Mouse (Mus musculus): ENCODE measurements at regions not wholly inside any gene's neighbourhood (a gene's known extent, or its start where the extent isn't known, plus 50 kb on each side); places are given as distances from the start of the nearest gene placed in this dataset.

DNA sequence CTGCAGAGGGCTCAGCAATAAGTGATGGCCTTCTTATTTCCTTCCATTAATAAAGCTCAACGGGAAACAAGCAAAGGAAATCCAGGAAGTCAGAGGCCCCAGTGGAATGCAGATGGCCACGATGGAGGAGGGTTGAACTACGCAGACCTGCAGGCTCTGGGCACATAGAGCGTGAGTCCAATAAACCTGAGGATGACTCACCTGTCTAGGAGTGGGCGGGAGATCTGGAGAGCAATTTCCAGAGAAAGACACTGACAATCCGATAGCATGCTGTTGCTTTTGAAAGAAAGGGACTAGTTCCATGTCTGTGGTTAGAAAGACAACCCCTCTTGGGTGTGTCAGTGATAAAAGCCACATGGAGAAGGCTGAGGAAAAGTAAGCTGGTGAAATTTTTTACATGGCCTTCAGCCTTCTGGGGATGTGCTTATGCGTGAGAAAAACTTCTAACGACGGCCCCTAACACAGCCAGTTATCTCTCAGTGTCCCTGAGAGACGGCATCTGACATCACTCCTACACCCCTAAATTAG is 181.3 kb downstream of the Cand1 start:
- DNase-seq (ENCODE audit: extremely low spot score in 1 of 2, low spot score in 1 of 2): no peak

DNA sequence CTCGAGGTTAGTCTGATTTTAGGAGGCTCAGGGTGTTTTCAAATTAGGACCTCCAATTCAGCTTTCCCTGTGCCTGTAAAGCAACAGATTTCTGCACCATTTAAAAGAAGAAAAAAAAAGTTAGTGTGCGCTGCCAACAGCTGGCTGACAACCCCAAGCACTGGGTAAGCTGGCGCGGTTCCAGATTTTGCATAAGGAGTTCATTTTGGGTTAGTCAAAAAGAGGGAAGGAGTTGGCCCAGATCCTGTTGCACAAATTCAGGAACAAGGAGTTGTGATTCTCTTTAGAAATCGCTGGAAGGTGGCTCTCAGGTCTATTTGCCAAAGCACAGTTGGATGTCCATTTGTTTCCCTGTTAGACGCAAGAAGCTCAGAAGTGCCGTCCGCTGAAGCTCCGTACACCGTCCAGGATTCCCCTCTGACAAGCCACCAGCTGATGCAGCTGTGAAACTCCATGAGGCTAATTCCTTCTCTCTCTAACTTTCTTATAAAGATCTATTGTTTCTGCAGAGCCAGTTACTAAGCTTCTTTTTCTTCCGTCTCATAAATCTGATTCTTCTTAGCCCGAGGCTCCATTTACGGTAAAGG is 184.6 kb downstream of the Cand1 start:
- DNase-seq (ENCODE audit: extremely low spot score in 1 of 2, low spot score in 1 of 2): peak; percentile 56 to 82

- no peak for DNase-seq (ENCODE audit: extremely low spot score in 1 of 2, low spot score in 1 of 2)
Observed at GRCm38 (mm10) chr10:119054191-119055175, 184.5 kb upstream of the Dyrk2 start.

GRCm38 (mm10) chr10:119052441-119053041 is 182.5 kb upstream of the Dyrk2 start:
- no peak for DNase-seq (ENCODE audit: extremely low spot score in 1 of 2, low spot score in 1 of 2)

- DNase-seq (ENCODE audit: extremely low spot score in 1 of 2, low spot score in 1 of 2): no peak
Observed at GRCm38 (mm10) chr10:119051598-119051997, 181.6 kb upstream of the Dyrk2 start.

GRCm38 (mm10) chr10:119050017-119050685 is 180.1 kb upstream of the Dyrk2 start:
- no peak for DNase-seq (ENCODE audit: extremely low spot score in 1 of 2, low spot score in 1 of 2)

DNA sequence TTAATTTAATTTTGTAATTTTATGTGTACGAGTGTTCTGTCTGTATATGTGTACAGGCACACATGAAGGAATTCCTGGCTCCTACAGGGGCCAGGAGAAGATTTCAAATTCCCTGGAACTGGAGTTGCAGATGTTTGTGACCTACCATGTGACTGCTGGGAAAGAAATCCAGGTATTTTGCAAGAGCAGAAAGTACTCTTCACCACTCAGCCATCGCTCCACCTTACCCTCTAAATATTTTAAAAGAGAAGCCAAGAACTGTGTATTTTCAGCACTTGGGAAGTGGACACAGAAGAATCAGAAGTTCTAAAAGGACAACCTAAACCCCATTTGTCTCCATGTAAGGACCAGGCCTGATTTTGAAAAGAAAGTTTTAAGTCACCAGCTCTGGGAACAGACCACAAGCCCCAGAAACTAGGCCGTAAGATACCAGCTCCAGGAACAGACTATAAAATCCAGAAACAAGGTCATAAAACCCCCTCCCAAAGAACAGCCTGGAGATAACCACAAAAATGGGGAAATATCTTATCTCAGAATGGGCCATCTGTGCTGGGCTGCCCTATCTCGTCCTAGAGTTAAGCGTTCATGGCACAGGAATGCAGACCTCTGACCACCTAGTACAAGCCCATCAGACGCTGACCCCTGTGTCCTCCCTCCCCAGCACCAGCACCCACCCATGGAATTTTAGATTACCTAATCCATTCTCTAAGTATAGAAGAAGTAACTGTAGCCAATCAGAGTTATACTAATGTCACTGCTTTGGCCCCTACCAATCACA is 178.8 kb upstream of the Dyrk2 start:
- no peak for DNase-seq (ENCODE audit: extremely low spot score in 1 of 2, low spot score in 1 of 2)

- no peak for DNase-seq (ENCODE audit: extremely low spot score in 1 of 2, low spot score in 1 of 2)
Observed at GRCm38 (mm10) chr10:119045059-119045458, 175.1 kb upstream of the Dyrk2 start.

- DNase-seq (ENCODE audit: extremely low spot score in 1 of 2, low spot score in 1 of 2): no peak
Observed at GRCm38 (mm10) chr10:119043069-119043468, 173.1 kb upstream of the Dyrk2 start.

DNA sequence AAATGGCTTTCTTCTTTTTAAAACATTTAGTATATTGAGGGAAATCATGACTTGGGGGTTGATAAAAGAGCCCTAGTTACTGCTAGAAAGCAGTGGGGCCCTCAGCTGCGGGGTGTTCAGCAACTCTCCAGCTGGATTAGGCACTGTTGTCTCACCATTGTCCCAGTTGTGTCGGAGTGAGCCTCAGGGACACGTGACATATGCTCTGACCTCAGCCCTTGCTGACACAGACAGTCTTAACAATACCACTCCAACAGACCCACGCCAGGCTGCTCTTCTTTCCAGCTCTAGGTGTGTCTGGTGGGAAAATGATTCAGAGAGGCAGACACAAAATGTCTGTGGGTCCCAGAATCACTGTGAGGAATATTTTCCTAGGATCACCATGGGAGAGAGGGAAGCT is 170.2 kb upstream of the Dyrk2 start:
- no peak for DNase-seq (ENCODE audit: extremely low spot score in 1 of 2, low spot score in 1 of 2)

GRCm38 (mm10) chr10:119039732-119040131 is 169.7 kb upstream of the Dyrk2 start:
- DNase-seq (ENCODE audit: extremely low spot score in 1 of 2, low spot score in 1 of 2): no peak

DNA sequence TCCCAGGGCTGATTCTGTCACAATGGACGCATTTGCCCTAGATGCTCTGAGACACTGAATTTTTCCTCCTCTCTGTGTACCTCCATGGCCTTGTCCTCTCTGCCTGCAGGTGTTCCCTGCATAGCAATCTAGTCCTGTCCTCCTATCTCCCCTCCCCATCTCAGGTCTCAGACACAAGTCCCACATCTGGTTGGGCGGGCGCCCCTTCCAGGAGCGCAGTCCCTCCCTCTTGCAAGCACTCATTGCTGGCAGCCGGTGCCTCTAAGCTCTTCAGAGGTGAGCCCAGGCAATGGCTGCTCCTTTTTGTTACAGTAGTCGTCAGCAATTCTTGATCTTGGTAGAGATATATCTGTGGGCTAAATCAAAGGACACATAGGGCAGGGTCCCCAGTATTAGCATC is 169.0 kb upstream of the Dyrk2 start:
- no peak for DNase-seq (ENCODE audit: extremely low spot score in 1 of 2, low spot score in 1 of 2)

DNA sequence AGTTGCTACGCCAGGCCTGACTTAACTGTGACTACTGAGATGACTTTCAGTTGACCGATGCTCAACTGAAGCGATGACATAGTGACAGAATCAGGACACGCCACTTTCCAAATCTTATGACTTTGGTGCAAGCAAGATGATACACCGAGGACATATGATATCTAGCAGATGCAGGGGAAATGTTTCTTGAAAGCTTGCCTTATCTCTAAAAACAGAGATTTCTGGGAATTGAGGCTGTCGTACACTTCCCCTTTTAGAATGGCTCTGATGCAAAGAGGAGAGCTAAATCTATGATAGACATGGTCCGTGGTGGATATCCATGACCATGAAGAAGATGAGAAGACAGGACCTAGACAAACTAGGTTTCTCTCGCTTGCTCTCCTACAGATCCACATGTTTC is 167.8 kb upstream of the Dyrk2 start:
- no peak for DNase-seq (ENCODE audit: extremely low spot score in 1 of 2, low spot score in 1 of 2)

DNA sequence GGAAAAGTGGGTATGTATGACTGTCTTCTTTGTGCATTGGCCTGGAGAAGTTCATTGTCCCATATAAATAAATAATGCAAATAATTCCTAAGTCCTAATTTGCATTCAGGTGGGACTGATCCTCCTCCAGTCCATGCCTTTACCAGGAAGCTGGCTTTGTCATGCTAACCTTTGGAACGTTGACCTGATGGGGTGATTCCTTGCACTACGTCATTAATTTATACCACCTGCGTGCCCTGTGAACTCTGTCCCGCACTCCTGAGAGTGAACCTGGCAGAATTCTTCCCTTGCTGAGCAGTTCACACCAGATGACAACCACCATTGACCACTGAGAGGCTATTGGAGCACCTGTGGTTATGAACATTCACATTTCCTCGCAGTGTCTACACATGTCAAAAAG is 165.9 kb upstream of the Dyrk2 start:
- DNase-seq (ENCODE audit: extremely low spot score in 1 of 2, low spot score in 1 of 2): no peak

GRCm38 (mm10) chr10:119034396-119034795 is 164.4 kb upstream of the Dyrk2 start:
- DNase-seq (ENCODE audit: extremely low spot score in 1 of 2, low spot score in 1 of 2): no peak

- DNase-seq (ENCODE audit: extremely low spot score in 1 of 2, low spot score in 1 of 2): peak; percentile 57 to 72
Observed at GRCm38 (mm10) chr10:119031282-119032275, 161.6 kb upstream of the Dyrk2 start.

DNA sequence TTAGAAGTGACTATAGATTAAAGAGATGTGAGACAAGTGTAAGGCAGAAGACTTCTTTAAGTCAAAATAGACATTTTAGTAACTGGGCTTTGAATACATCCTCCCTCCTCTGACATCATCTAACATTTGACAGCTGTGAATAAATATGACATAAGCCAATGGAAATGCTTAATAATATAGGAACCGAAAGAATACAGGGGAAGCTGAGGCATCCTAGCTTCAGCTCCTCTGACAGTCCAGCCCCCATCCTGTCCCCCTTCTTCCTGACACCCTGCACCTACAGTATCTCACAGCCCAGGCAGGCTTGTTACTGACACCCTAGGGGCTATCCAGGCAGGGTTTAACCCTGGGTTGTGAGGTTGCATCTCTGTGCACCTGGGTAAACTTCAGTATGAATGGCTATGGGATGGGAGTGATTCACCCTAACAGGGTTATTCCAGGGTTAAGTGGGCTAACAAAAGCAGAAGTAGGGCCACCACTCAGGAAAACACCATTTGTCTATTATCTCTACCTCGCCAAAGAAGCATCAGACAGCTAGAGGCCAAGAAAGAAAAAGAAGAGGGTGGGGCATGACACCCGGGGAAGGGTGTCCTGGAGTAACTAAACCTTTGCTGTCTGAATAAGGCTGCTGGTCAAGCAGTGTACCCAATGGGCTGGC is 158.6 kb upstream of the Dyrk2 start:
- no peak for DNase-seq (ENCODE audit: extremely low spot score in 1 of 2, low spot score in 1 of 2)

DNA sequence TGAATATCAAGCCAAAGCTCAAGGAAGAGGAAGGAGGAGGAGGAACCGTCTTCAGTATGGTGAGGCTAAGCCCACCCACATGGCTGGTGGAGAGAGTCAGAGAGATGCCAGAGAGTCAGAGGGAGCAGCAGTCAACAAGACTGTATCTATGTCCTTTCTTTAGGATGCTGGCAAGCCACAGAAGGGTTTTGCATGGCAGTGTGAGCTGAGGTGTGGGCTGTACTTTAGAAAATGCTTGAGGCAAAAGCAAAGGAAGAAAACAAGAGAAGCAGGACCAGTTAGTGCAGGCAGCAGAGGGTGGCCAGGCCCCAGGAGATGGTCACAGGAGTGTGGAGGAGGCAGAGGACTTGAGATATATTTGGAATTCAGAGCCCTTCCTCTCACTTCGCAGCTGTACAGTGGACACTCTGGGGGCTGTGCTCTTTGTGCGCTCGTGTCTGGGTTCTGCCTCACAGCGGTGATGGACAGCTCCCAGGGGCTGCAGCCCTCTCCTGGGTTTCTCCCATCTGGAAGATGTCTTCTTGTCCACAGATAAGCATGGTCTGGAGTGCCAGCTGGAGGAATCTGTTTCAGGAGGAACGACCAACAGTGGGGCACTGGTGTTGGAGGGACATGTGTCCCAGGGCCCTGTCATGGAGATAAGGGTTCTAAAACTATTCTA is 157.4 kb upstream of the Dyrk2 start:
- DNase-seq (ENCODE audit: extremely low spot score in 1 of 2, low spot score in 1 of 2): peak; percentile 32 to 51

Measured in frontal cortex, adult 2 months (tissue).